Mouse (Mus musculus) forebrain, embryonic 16.5 days (tissue): ENCODE results near the gene 4930522H14Rik. TPM values are rescaled to one million over a fixed set of nuclear protein-coding genes. Genes with fewer than 3 reads are reported as not detected.

Experiments
- ATAC-seq: fragments of 200-750 bp; cut with Nextera tagmentation; 2 replicates; pipeline ENCODE4 v1.8.0; 2017; ENCODE audit warnings: mild to moderate bottlenecking, moderate library complexity
- H3K27ac ChIP-seq: fragments of 300-500 bp; sonication (generic); 2 replicates; pipeline ENCODE4 v1.5.1; 2014; ENCODE audit warnings: low read length, control low read depth
- H3K27me3 ChIP-seq: fragments of 300-500 bp; sonication (generic); replicated peaks from 2 replicates; pipeline ENCODE4 v1.6.1; 2014; ENCODE audit warnings: low read length; ENCODE audit not compliant: control insufficient read depth, insufficient read depth
- H3K36me3 ChIP-seq: fragments of 300-500 bp; sonication (generic); 2 replicates; pipeline ENCODE4 v1.6.1; 2014; ENCODE audit not compliant: control insufficient read depth, insufficient read depth
- H3K4me1 ChIP-seq: fragments of 300-500 bp; sonication (generic); replicated peaks from 2 replicates; pipeline ENCODE4 v1.6.1; 2014; ENCODE audit warnings: low read length; ENCODE audit not compliant: control insufficient read depth, insufficient read depth
- H3K4me2 ChIP-seq: fragments of 300-500 bp; sonication (generic); 2 replicates; pipeline ENCODE4 v1.6.1; 2014; ENCODE audit warnings: mild to moderate bottlenecking, low read length, control low read depth
- H3K4me3 ChIP-seq: fragments of 300-500 bp; sonication (generic); replicated peaks from 2 replicates; pipeline ENCODE4 v1.5.1; 2014; ENCODE audit warnings: mild to moderate bottlenecking, low read length, control low read depth
- H3K9ac ChIP-seq: fragments of 300-500 bp; sonication (generic); replicated peaks from 2 replicates; pipeline ENCODE4 v1.6.1; 2014; ENCODE audit warnings: low read depth, low read length, control low read depth
- H3K9me3 ChIP-seq: fragments of 300-500 bp; sonication (generic); 2 replicates; pipeline ENCODE4 v1.6.1; 2016; ENCODE audit warnings: low read length; ENCODE audit not compliant: control insufficient read depth
- WGBS: fragments of 180-500 bp; shearing (Covaris S2); extraction: QIAGEN DNeasy Blood & Tissue Kit; methylation state at CpG from one replicate; pipeline ENCODE4 v1.1.7; 2014; 5-methylcytosine and 5-hydroxymethylcytosine counted together
- polyA plus RNA-seq: library from polyadenylated mRNA; unstranded; fragments of >200 nt; fragmentation: Nextera tagmentation; extraction: Ambion mirVana; gene quantifications from 2 replicates; pipeline ENCODE4 v1.2.1, GENCODE M21; 2015

4930522H14Rik gene
- polyA plus RNA-seq, 1 experiment from 2014 or later = not detected

- Histone ChIP-seq H3K9ac (no peak overlapping the region), H3K27me3 (no peaks in the 10 kb centered on the region), H3K27ac (no peak overlapping the region), H3K36me3 (no peaks in the 10 kb centered on the region), H3K9me3 (no peaks in the 10 kb centered on the region), H3K4me3 (no peak overlapping the region), H3K4me1 (0 out of 2 replicates have a peak, but pooled peaks cover 5% of the 10 kb centered on the region), H3K4me2 (0 out of 2 replicates have a peak overlapping the region, but pooled peaks have one; percentile 7)
- 55% methylated on average over 11 of the region's 11 CpGs for WGBS
- no peak for ATAC-seq
These were observed 19.4 kb upstream of the 4930522H14Rik start for GRCm38 (mm10) chr4:109550338-109551150.

- Histone ChIP-seq H3K27me3 (no peaks in the 10 kb centered on the region), H3K9ac (no peak overlapping the region), H3K9me3 (no peaks in the 10 kb centered on the region), H3K4me1 (0 out of 2 replicates have a peak, but pooled peaks cover 5% of the 10 kb centered on the region), H3K27ac (no peak overlapping the region), H3K4me2 (no peak overlapping the region), H3K4me3 (no peak overlapping the region), H3K36me3 (no peaks in the 10 kb centered on the region)
- ATAC-seq = no peak
- WGBS = 19% methylated on average over 2 of the region's 2 CpGs
These were observed 16.2 kb upstream of the 4930522H14Rik start for GRCm38 (mm10) chr4:109547306-109547705.

- no peaks in the 10 kb centered on the region for H3K9me3 ChIP-seq
- 0 out of 2 replicates have a peak, but pooled peaks cover 5% of the 10 kb centered on the region for H3K4me1 ChIP-seq
- H3K9ac ChIP-seq = no peak overlapping the region
- WGBS = 64% methylated on average over 2 of the region's 2 CpGs
- H3K36me3 ChIP-seq = no peaks in the 10 kb centered on the region
- no peaks in the 10 kb centered on the region for H3K27me3 ChIP-seq
- H3K4me2 ChIP-seq = no peak overlapping the region
- no peak overlapping the region for H3K4me3 ChIP-seq
- ATAC-seq = no peak
- H3K27ac ChIP-seq = no peak overlapping the region
These were observed 15.4 kb upstream of the 4930522H14Rik start for GRCm38 (mm10) chr4:109546538-109546937.

GRCm38 (mm10) chr4:109530245-109530816 lies 766 bp downstream of the 4930522H14Rik start:
- H3K4me1 ChIP-seq = peaks cover 4% of the 10 kb centered on the region; the same call in 1 of the 2 replicates
- no peaks in the 10 kb centered on the region for H3K27me3 ChIP-seq
- WGBS = 14% methylated on average over 15 of the region's 15 CpGs
- no peak overlapping the region for H3K4me3 ChIP-seq
- H3K27ac ChIP-seq = no peak overlapping the region
- no peaks in the 10 kb centered on the region for H3K9me3 ChIP-seq
- H3K36me3 ChIP-seq = no peaks in the 10 kb centered on the region
- peak overlapping the region; percentile 13; the same call in 1 of the 2 replicates for H3K4me2 ChIP-seq
- no peak for ATAC-seq
- H3K9ac ChIP-seq = no peak overlapping the region

GRCm38 (mm10) chr4:109504885-109505284 lies 26.2 kb downstream of the 4930522H14Rik start:
- Histone ChIP-seq H3K27me3 (no peaks in the 10 kb centered on the region), H3K4me3 (no peak overlapping the region), H3K36me3 (no peaks in the 10 kb centered on the region), H3K9me3 (no peaks in the 10 kb centered on the region), H3K9ac (no peak overlapping the region), H3K4me2 (no peak overlapping the region), H3K27ac (no peak overlapping the region), H3K4me1 (no peaks in the 10 kb centered on the region)
- ATAC-seq = no peak
- 3% methylated on average over 5 of the region's 5 CpGs for WGBS

- Histone ChIP-seq H3K27me3 (no peaks in the 10 kb centered on the region), H3K9me3 (no peaks in the 10 kb centered on the region), H3K4me3 (no peak overlapping the region), H3K27ac (no peak overlapping the region), H3K36me3 (no peaks in the 10 kb centered on the region), H3K4me2 (no peak overlapping the region), H3K9ac (no peak overlapping the region), H3K4me1 (no peaks in the 10 kb centered on the region)
- WGBS = 87% methylated on average over 11 of the region's 11 CpGs
- ATAC-seq = no peak
These were observed 32.6 kb downstream of the 4930522H14Rik start for GRCm38 (mm10) chr4:109498476-109498875.

GRCm38 (mm10) chr4:109493581-109493980 lies 37.5 kb downstream of the 4930522H14Rik start:
- Histone ChIP-seq H3K9me3 (peaks cover 3% of the 10 kb centered on the region; the same call in 1 of the 2 replicates), H3K4me3 (no peak overlapping the region), H3K4me2 (no peak overlapping the region), H3K36me3 (no peaks in the 10 kb centered on the region), H3K27ac (no peak overlapping the region), H3K4me1 (no peaks in the 10 kb centered on the region), H3K27me3 (no peaks in the 10 kb centered on the region), H3K9ac (no peak overlapping the region)
- ATAC-seq = no peak

GRCm38 (mm10) chr4:109488812-109489211 lies 42.3 kb downstream of the 4930522H14Rik start:
- H3K4me1 ChIP-seq = no peaks in the 10 kb centered on the region
- H3K4me2 ChIP-seq = no peak overlapping the region
- no peak overlapping the region for H3K4me3 ChIP-seq
- H3K36me3 ChIP-seq = no peaks in the 10 kb centered on the region
- no peak overlapping the region for H3K27ac ChIP-seq
- no peaks in the 10 kb centered on the region for H3K27me3 ChIP-seq
- peaks cover 3% of the 10 kb centered on the region; the same call in 1 of the 2 replicates for H3K9me3 ChIP-seq
- H3K9ac ChIP-seq = no peak overlapping the region
- 82% methylated on average over 1 of the region's 1 CpGs for WGBS
- no peak for ATAC-seq

GRCm38 (mm10) chr4:109484621-109485020 lies 46.5 kb downstream of the 4930522H14Rik start, which contains the start of gene Rnf11:
TSS of gene Rnf11 (minus strand) at chr4:109484728.
- Histone ChIP-seq H3K27me3 (no peaks in the 10 kb centered on the region), H3K36me3 (no peaks in the 10 kb centered on the region), H3K27ac (no peak within 1 kb of the TSS), H3K4me3 (no peak within 1 kb of the TSS), H3K4me2 (no peak within 1 kb of the TSS), H3K4me1 (no peaks in the 10 kb centered on the region), H3K9ac (no peak within 1 kb of the TSS), H3K9me3 (no peaks in the 10 kb centered on the region)
- WGBS = 83% methylated on average over 3 of the region's 3 CpGs
- no peak for ATAC-seq
